Mouse (Mus musculus): ENCODE measurements around the gene Mfsd14a.

DNA sequence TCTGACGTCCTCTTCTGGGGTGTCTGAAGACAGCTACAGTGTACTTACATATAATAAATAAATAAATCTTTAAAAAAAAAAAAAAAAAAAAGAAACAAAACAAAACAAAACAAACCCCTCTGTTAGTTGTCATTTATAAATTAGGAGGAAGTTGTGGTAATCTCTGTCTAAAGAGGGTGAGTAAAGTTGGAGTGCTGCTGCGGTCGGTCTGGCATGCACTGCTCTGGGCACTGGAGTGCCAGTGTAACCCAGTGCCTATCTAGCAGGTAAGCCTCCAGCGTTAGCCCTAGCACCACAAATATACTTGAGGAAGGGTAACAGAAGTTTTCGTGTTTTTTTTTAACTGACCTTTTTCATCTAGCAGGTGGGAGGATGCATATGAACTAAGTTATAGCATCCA lies 61.5 kb downstream of the Mfsd14a start:
- TF ChIP-seq CTCF (IDR thresholded peaks at IDR 0.05; ENCODE audit: extremely low read depth, insufficient read length, insufficient replicate concordance, low read depth, low read length) (no peak), POLR2A (IDR thresholded peaks at IDR 0.05; ENCODE audit: low read depth, low read length) (no peak)

All from small intestine, adult 2 months (tissue).